Mouse (Mus musculus): ENCODE data around the gene Slc12a7.

GRCm38 (mm10) chr13:73704694-73705325 is 28.1 kb upstream of the Slc12a7 start, which contains the start of gene Slc6a19:
- no peak for TF ChIP-seq GATA1 (IDR thresholded peaks at IDR 0.05; ENCODE audit: low read length)
- no peak for TF ChIP-seq TAL1 (IDR thresholded peaks at IDR 0.05; ENCODE audit: low read length)

Measured in erythroblast, embryonic 14.5 days (primary cell).